Comparison of ENCODE assay signal across 27 mouse cellular contexts in genomic region chr1:33969910-33970309, GRCm38 (mm10).
DNase-seq lines count a peak whose midpoint lies in the region; ATAC-seq lines count a peak whose summit lies in the region.
"Had no signal": no experiment of that assay in that cellular context is flagged by ENCODE, and none has a peak within 500 bp of the region (broad histone marks: within the 10 kb centered on the region; RNA-seq: fewer than 3 reads in every experiment).

No protein-coding gene starts in this region.

- ATAC-seq in hindbrain, embryonic 13.5 days (ENCODE audit: low FRiP score): no peak
- ATAC-seq in neural tube, embryonic 11.5 days (ENCODE audit: insufficient read depth, low FRiP score, low TSS enrichment): peak; percentile 14; the same call in 1 of the 2 replicates
- no peak for ATAC-seq in neural tube, embryonic 15.5 days (ENCODE audit: low FRiP score)
- ATAC-seq: activated CD4-positive, CD25-positive, alpha-beta regulatory T cell, adult 4 months; forebrain, embryonic 13.5 days; inflammation-experienced regulatory T-cells, adult 6 months had no signal

- peak overlapping the region; percentile 35; the same call in 1 of the 2 replicates for H3K27ac ChIP-seq in hindbrain, embryonic 10.5 days
- H3K27ac ChIP-seq in hindbrain, embryonic 13.5 days: no peak overlapping the region
- no peak overlapping the region for H3K27ac ChIP-seq in neural tube, embryonic 11.5 days (ENCODE audit: low read depth, low read length)
- H3K27ac ChIP-seq in neural tube, embryonic 15.5 days (replicated peaks): no peak overlapping the region
- peak overlapping the region; percentile 20; the same call in 1 of the 2 replicates for H3K27ac ChIP-seq in limb, embryonic 10.5 days
- H3K27ac ChIP-seq: embryonic facial prominence, embryonic 15.5 days; forebrain, embryonic 13.5 days; kidney, embryonic 15.5 days; limb, embryonic 12.5 days had no signal

- no peaks in the 10 kb centered on the region for H3K9me3 ChIP-seq in hindbrain, embryonic 10.5 days
- H3K9me3 ChIP-seq in hindbrain, embryonic 13.5 days: no peaks in the 10 kb centered on the region
- H3K9me3 ChIP-seq in neural tube, embryonic 11.5 days (ENCODE audit: control insufficient read depth, low read length): no peaks in the 10 kb centered on the region
- H3K9me3 ChIP-seq in neural tube, embryonic 15.5 days (replicated peaks): no peaks in the 10 kb centered on the region
- H3K9me3 ChIP-seq in limb, embryonic 10.5 days (replicated peaks): no peaks in the 10 kb centered on the region
- H3K9me3 ChIP-seq: embryonic facial prominence, embryonic 15.5 days; forebrain, embryonic 13.5 days; kidney, embryonic 15.5 days; limb, embryonic 12.5 days had no signal

- H3K9ac ChIP-seq in hindbrain, embryonic 13.5 days: no peak overlapping the region
- no peak overlapping the region for H3K9ac ChIP-seq in neural tube, embryonic 11.5 days (ENCODE audit: low read length)
- no peak overlapping the region for H3K9ac ChIP-seq in neural tube, embryonic 15.5 days (replicated peaks)
- H3K9ac ChIP-seq: embryonic facial prominence, embryonic 15.5 days; forebrain, embryonic 13.5 days; kidney, embryonic 15.5 days; limb, embryonic 12.5 days had no signal

- peaks cover 18% of the 10 kb centered on the region; the same call in 1 of the 2 replicates for H3K4me1 ChIP-seq in hindbrain, embryonic 10.5 days (replicated peaks)
- peaks cover 19% of the 10 kb centered on the region for H3K4me1 ChIP-seq in hindbrain, embryonic 13.5 days (replicated peaks)
- H3K4me1 ChIP-seq in neural tube, embryonic 11.5 days (ENCODE audit: control insufficient read depth, insufficient read depth, low read length): no peaks in the 10 kb centered on the region
- H3K4me1 ChIP-seq in neural tube, embryonic 15.5 days: no peaks in the 10 kb centered on the region
- H3K4me1 ChIP-seq in limb, embryonic 10.5 days: peaks cover 18% of the 10 kb centered on the region
- H3K4me1 ChIP-seq: embryonic facial prominence, embryonic 15.5 days had no signal

- 56% methylated on average over 2 of the region's 2 CpGs for WGBS in hindbrain, embryonic 10.5 days
- WGBS in hindbrain, embryonic 13.5 days: 53% methylated on average over 2 of the region's 2 CpGs
- WGBS in neural tube, embryonic 11.5 days: 46% methylated on average over 2 of the region's 2 CpGs
- WGBS in neural tube, embryonic 15.5 days: 40% methylated on average over 2 of the region's 2 CpGs
- 6% methylated on average over 2 of the region's 2 CpGs for WGBS in limb, embryonic 10.5 days

- no peak overlapping the region for H3K4me2 ChIP-seq in hindbrain, embryonic 13.5 days
- H3K4me2 ChIP-seq in neural tube, embryonic 11.5 days (ENCODE audit: low read depth): no peak overlapping the region
- no peak overlapping the region for H3K4me2 ChIP-seq in neural tube, embryonic 15.5 days
- H3K4me2 ChIP-seq: embryonic facial prominence, embryonic 15.5 days; forebrain, embryonic 13.5 days; heart, embryonic 11.5 days; kidney, embryonic 15.5 days; limb, embryonic 12.5 days had no signal

- H3K27me3 ChIP-seq in hindbrain, embryonic 10.5 days (ENCODE audit: insufficient read depth, poor library complexity, severe bottlenecking): no peaks in the 10 kb centered on the region
- no peaks in the 10 kb centered on the region for H3K27me3 ChIP-seq in hindbrain, embryonic 13.5 days
- no peaks in the 10 kb centered on the region for H3K27me3 ChIP-seq in neural tube, embryonic 11.5 days (ENCODE audit: control insufficient read depth, insufficient read depth, low read length)
- no peaks in the 10 kb centered on the region for H3K27me3 ChIP-seq in neural tube, embryonic 15.5 days (replicated peaks)
- H3K27me3 ChIP-seq in limb, embryonic 10.5 days (ENCODE audit: low read depth, poor library complexity, severe bottlenecking): no peaks in the 10 kb centered on the region
- H3K27me3 ChIP-seq: embryonic facial prominence, embryonic 15.5 days; forebrain, embryonic 13.5 days; kidney, embryonic 15.5 days; limb, embryonic 12.5 days had no signal

- no peaks in the 10 kb centered on the region for H3K36me3 ChIP-seq in hindbrain, embryonic 10.5 days
- no peaks in the 10 kb centered on the region for H3K36me3 ChIP-seq in hindbrain, embryonic 13.5 days
- H3K36me3 ChIP-seq in neural tube, embryonic 11.5 days (ENCODE audit: control insufficient read depth, insufficient read depth, low read length): no peaks in the 10 kb centered on the region
- no peaks in the 10 kb centered on the region for H3K36me3 ChIP-seq in neural tube, embryonic 15.5 days
- no peaks in the 10 kb centered on the region for H3K36me3 ChIP-seq in limb, embryonic 10.5 days
- H3K36me3 ChIP-seq: embryonic facial prominence, embryonic 15.5 days; kidney, embryonic 15.5 days; limb, embryonic 12.5 days had no signal

- peak; percentile 8 for DNase-seq in hindbrain, embryonic 10.5 days (ENCODE audit: low spot score)
- peak; percentile 21 for DNase-seq in neural tube, embryonic 11.5 days (ENCODE audit: low spot score)
- peak; percentile 24 for DNase-seq in embryo, embryonic 9.5 days (ENCODE audit: extremely low spot score)
- DNase-seq in limb, embryonic 10.5 days (ENCODE audit: low spot score): no peak
- no peak for DNase-seq in testis, postnatal 14 days (ENCODE audit: low spot score)
- DNase-seq: adrenal gland, adult 2 months; adrenal gland, postnatal 36 days; cerebellum, adult 18-20 months; cerebellum, postnatal 14 days; gastrocnemius, postnatal 25 days; heart, adult 18-20 months; heart, postnatal 4 days; kidney, adult 18-20 months; kidney, postnatal 25 days; lung, postnatal 36 days; midbrain, embryonic 14.5 days; right cerebral cortex, postnatal 14 days; thymus, postnatal 14 days had no signal

- no peak overlapping the region for H3K4me3 ChIP-seq in hindbrain, embryonic 10.5 days
- no peak overlapping the region for H3K4me3 ChIP-seq in hindbrain, embryonic 13.5 days
- no peak overlapping the region for H3K4me3 ChIP-seq in neural tube, embryonic 11.5 days (ENCODE audit: low read depth, low read length)
- no peak overlapping the region for H3K4me3 ChIP-seq in neural tube, embryonic 15.5 days (replicated peaks)
- H3K4me3 ChIP-seq in limb, embryonic 10.5 days: no peak overlapping the region
- H3K4me3 ChIP-seq: embryonic facial prominence, embryonic 15.5 days; forebrain, embryonic 13.5 days; kidney, embryonic 15.5 days; limb, embryonic 12.5 days had no signal

Comparison
In these comparisons a context has a peak if more than half of its experiments do, and no peak if none do; other contexts are left out.
1. H3K27ac ChIP-seq: peak in hindbrain, embryonic 10.5 days (single experiment) and limb, embryonic 10.5 days (single experiment); none in hindbrain, embryonic 13.5 days (single experiment), neural tube, embryonic 11.5 days (single experiment) and neural tube, embryonic 15.5 days (single experiment).
2. DNase-seq: peak in hindbrain, embryonic 10.5 days (single experiment), neural tube, embryonic 11.5 days (single experiment) and embryo, embryonic 9.5 days (single experiment); none in limb, embryonic 10.5 days (single experiment) and testis, postnatal 14 days (single experiment).